Mouse (Mus musculus) megakaryocyte-erythroid progenitor cell, adult 5-6 weeks (primary cell): Measurements from ENCODE around the gene Setd3. TPM values are rescaled to one million over a fixed set of nuclear protein-coding genes. Genes with fewer than 3 reads are reported as not detected.

ENCODE experiments used
- ATAC-seq: replicated peaks from 2 replicates; pipeline ENCODE4 v1.8.0; 2016; ENCODE audit warnings: mild to moderate bottlenecking, inconsistent platforms; ENCODE audit not compliant: severe bottlenecking, poor library complexity, low FRiP score, low TSS enrichment
- total RNA-seq, 2 experiments: library from RNA; stranded (forward) in 1 of 2; stranded (reverse) in 1 of 2; fragments of 200-1000, 215-1000 nt in 1 of 2; fragments of >200 nt in 1 of 2; fragmentation: Nextera tagmentation in 1 of 2; gene quantifications; 2 replicates each; pipeline ENCODE4 v1.2.3; 2014 to 2017

Setd3 gene
- total RNA-seq (2014; fragmentation: Nextera tagmentation) (58.0 and 66.0 TPM in 2 replicates), total RNA-seq (2017) (83.4 and 118 TPM in 2 replicates)

GRCm38 (mm10) chr12:108179246-108179320 lies at the start of gene Setd3:
Setd3 (minus strand) TSS chr12:108179314.
- no peak for ATAC-seq

DNA sequence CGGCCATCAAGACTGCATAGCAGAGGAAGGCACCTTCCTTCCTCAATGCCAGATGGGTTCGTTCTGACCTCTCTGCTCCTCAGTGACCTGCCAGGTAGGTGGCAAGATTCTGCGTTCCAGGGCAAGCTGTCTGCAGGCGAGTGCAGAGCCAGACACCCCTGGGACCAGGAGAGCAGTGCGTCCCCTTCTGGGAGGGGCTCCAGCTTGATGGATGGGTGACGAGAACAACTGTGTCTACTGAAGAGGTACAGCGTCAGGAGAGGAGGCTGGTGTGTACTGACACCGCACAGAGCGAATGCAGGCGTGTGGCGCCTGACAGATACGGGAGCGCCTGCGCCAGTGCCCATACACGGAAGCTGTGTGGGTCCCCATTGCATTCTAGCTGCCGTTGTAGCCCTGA lies 48.4 kb upstream of the Setd3 start:
- ATAC-seq = no peak

DNA sequence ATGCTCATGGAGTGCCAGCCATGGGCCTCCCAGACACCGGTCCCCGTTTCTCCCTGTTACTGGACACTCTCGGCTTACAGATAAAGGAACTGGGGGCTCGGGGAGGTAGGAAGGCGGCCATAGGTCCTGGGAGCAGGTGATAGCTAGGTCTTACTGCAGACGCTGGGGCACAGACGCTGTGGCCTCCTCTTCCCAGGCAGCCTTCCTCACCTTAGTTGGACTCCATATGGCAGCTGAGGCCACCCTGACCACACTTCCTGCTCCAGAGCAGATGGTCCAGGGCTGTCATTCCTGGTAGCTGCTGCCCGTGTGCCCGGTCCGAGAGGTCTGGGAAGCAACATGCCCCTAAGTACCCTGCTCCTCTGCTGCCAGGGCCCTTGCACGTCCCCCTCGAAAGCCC lies 47.8 kb upstream of the Setd3 start:
- ATAC-seq = no peak

DNA sequence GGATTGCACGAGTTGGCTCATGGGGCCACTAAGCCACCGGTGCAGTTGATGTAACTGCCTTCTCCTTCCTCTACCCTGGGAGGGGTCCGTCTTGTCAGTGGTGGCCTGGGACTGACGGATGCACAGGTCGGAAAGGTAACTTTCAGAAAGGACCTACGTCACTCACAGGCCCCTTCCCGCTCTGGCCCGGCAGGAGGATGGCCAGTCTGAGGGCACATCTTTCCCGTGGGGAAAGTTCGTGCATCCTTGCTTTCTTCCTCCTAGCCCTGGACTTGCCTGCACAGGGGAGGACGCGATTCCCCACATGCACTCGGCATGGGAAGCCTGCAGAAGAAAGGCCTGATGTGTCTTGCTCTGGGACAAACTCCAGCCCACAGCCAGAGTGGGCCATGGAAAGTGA lies 47.1 kb upstream of the Setd3 start:
- no peak for ATAC-seq

GRCm38 (mm10) chr12:108225781-108226180 lies 46.7 kb upstream of the Setd3 start:
- no peak for ATAC-seq

GRCm38 (mm10) chr12:108223357-108223756 lies 44.2 kb upstream of the Setd3 start:
- ATAC-seq = no peak

GRCm38 (mm10) chr12:108221712-108222111 lies 42.6 kb upstream of the Setd3 start:
- no peak for ATAC-seq

DNA sequence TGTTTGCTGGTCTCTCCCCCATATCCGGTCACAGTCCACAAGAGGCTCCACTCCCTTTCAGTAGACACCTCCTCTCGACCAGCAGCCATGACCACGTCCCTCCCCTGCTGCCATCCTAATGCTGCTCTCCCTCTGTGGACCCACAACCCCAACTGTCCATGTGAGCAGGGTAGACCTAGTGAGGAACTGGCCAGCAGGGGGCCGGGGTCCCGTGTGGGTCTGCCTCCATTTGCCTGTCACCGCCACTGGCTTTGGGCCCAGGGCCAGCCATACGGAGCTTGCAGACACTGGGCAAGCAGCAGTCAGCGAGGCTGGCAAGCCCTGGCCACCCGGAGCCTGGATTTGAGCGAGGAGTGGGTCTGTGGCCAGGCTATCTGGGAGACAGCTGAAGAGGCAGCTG lies 42.1 kb upstream of the Setd3 start:
- ATAC-seq = peak; percentile 40; the same call in 1 of the 2 replicates

- no peak for ATAC-seq
These were observed 41.5 kb upstream of the Setd3 start for GRCm38 (mm10) chr12:108220621-108221020.

DNA sequence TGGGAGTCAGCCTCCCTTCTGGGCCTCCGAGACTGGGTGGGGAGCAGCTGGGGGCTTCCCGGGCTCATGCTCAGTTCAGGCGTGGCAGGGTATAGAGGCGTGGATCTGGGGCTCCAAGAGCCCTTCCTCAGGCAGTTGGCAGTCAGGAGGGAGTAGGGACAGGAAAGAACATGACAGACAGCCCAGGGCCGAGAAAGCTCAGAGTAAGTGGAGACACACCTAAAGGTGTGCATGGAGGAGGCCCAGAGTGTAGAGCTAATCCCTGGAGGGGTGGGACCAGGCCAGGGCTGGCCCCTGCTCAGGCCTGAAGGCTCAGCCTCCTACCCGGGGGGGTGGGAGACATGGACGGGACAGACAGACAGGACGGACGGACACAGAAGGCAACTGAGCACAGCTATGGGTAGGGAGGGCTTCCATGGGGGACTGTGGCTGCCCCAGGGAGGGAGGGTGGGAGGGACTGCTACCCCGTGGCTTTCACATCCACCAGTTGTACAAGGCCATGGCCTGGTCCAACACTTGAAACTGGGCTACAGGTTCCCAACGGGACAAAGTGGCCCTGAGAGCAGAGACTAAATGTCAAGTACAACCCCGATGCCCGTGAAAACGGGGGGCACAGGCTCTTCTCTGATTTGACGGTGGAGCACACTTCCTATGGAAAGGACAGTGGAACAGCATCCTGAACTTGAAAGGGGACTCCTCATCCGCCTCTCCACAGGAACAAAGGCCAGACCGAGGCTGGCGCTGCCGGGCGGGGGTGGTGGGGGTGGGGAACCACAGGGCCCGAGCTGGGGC lies 40.9 kb upstream of the Setd3 start:
- ATAC-seq = no peak

- ATAC-seq = no peak
These were observed 40.0 kb upstream of the Setd3 start for GRCm38 (mm10) chr12:108219163-108219562.

GRCm38 (mm10) chr12:108217572-108217971 lies 38.5 kb upstream of the Setd3 start:
- 0 out of 2 replicates have a peak, but pooled peaks have one; percentile 42 for ATAC-seq

GRCm38 (mm10) chr12:108216611-108217370 lies 37.7 kb upstream of the Setd3 start:
- ATAC-seq = no peak

- no peak for ATAC-seq
These were observed 36.0 kb upstream of the Setd3 start for GRCm38 (mm10) chr12:108215090-108215489.

- no peak for ATAC-seq
These were observed 34.3 kb upstream of the Setd3 start for GRCm38 (mm10) chr12:108213090-108214041.

- no peak for ATAC-seq
These were observed 33.4 kb upstream of the Setd3 start for GRCm38 (mm10) chr12:108212476-108212875.

DNA sequence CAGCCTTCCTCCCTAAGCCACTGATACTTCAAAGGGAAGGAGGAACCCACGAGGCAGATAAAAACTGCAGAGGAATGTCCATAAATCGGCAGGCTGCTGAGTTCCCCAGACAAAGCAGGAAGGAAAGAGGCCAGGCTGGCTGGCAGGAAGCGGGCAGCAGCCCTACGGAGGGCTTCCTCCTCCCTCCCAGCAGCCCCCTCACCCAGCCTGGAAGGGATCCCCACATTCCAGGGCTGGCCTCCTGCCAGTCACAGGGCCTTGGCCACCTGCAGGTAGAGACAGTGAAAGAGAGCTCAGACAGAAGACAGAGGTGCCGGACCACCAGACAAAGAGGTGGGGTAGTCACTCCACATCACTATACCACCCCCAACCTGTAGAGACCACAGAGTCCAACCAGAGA lies 33.0 kb upstream of the Setd3 start:
- ATAC-seq = no peak

GRCm38 (mm10) chr12:108210623-108211022 lies 31.5 kb upstream of the Setd3 start:
- no peak for ATAC-seq

- peak; percentile 69 for ATAC-seq
These were observed 29.8 kb upstream of the Setd3 start for GRCm38 (mm10) chr12:108208726-108209438.

DNA sequence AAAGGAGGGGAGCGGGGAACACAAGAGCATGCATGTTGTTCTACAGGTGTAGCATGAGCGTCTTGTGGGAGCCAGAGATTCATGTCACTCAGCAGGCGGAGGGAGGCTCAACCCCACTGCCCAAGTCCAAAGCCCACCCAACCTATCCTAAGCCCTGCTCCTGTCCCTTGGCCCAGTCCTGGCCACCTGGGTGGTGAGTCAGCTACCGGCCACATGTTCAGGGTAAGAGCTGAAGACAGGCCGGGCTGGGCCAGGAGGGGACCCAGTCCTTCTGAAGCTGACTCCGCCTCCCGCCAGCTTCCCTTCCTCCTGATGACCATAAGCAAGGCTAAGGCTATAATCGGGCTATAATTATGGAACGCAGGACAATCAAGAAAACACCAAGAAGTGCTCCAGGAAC lies 29.1 kb upstream of the Setd3 start:
- ATAC-seq = no peak
